Mouse (Mus musculus) stomach, embryonic 14.5 days (tissue): ENCODE measurements around the gene Gfra4. TPM values are rescaled to one million over a fixed set of nuclear protein-coding genes. Genes with fewer than 3 reads are reported as not detected.

ENCODE experiments used
- ATAC-seq: fragments of 200-750 bp; cut with Nextera tagmentation; 2 replicates; pipeline ENCODE4 v1.8.0; 2017; ENCODE audit warnings: low read depth, moderate TSS enrichment; ENCODE audit not compliant: insufficient number of reproducible peaks, insufficient read depth, low FRiP score
- H3K27ac ChIP-seq: fragments of 300-500 bp; sonication (generic); 2 replicates; pipeline ENCODE4 v1.5.1; 2014; ENCODE audit warnings: mild to moderate bottlenecking, low read length, moderate library complexity, mixed read lengths
- H3K27me3 ChIP-seq: fragments of 300-500 bp; sonication (generic); 2 replicates; pipeline ENCODE4 v1.6.1; 2014; ENCODE audit warnings: low read length, control low read depth, mixed read lengths; ENCODE audit not compliant: control insufficient read depth, insufficient read depth
- H3K36me3 ChIP-seq: fragments of 300-500 bp; sonication (generic); 2 replicates; pipeline ENCODE4 v1.6.1; 2014; ENCODE audit warnings: mild to moderate bottlenecking, control low read depth, low read length, moderate library complexity, mixed read lengths; ENCODE audit not compliant: control insufficient read depth, insufficient read depth
- H3K4me1 ChIP-seq: fragments of 300-500 bp; sonication (generic); 2 replicates; pipeline ENCODE4 v1.6.1; 2014; ENCODE audit warnings: low read length, control low read depth, mixed read lengths; ENCODE audit not compliant: control insufficient read depth, insufficient read depth
- H3K4me2 ChIP-seq: fragments of 300-500 bp; sonication (generic); replicated peaks from 2 replicates; pipeline ENCODE4 v1.6.1; 2014; ENCODE audit warnings: low read depth, low read length, control low read depth
- H3K4me3 ChIP-seq: fragments of 300-500 bp; sonication (generic); 2 replicates; pipeline ENCODE4 v1.5.1; 2014; ENCODE audit warnings: low read depth, low read length, control low read depth
- H3K9ac ChIP-seq: fragments of 300-500 bp; sonication (generic); replicated peaks from 2 replicates; pipeline ENCODE4 v1.6.1; 2014; ENCODE audit warnings: low read depth, mild to moderate bottlenecking, control low read depth, low read length, moderate library complexity, mixed read lengths
- H3K9me3 ChIP-seq: fragments of 300-500 bp; sonication (generic); 2 replicates; pipeline ENCODE4 v1.6.1; 2016; ENCODE audit warnings: low read depth, low read length, control low read depth; ENCODE audit not compliant: control insufficient read depth
- WGBS: fragments of 180-500 bp; shearing (Covaris S2); extraction: QIAGEN DNeasy Blood & Tissue Kit; methylation state at CpG from one replicate; pipeline ENCODE4 v1.1.7; 2014; 5-methylcytosine and 5-hydroxymethylcytosine counted together
- polyA plus RNA-seq: library from polyadenylated mRNA; unstranded; fragments of >200 nt; fragmentation: Nextera tagmentation; extraction: Ambion mirVana; gene quantifications from 2 replicates; pipeline ENCODE4 v1.2.1, GENCODE M21; 2014

Gene Gfra4
- 23.8 and 24.4 TPM in 2 replicates for polyA plus RNA-seq

- H3K4me1 ChIP-seq, result peaks cover 15% of the 10 kb centered on the region; the same call in 1 of the 2 replicates
Observed at GRCm38 (mm10) chr2:131042988-131043387, at the start of gene Gfra4. TSS of gene Gfra4 (minus strand) at chr2:131043088.

GRCm38 (mm10) chr2:131090852-131091251, 48.0 kb upstream of the Gfra4 start:
- ATAC-seq, result no peak
- 76% methylated on average over 3 of the region's 3 CpGs for WGBS

More at GRCm38 (mm10) chr2:131042988-131043387, at the start of gene Gfra4:
- Histone ChIP-seq H3K27ac (no peak within 1 kb of the TSS), H3K4me2 (no peak within 1 kb of the TSS), H3K9me3 (no peaks in the 10 kb centered on the region), H3K9ac (no peak within 1 kb of the TSS), H3K36me3 (no peaks in the 10 kb centered on the region), H3K27me3 (peaks cover 11% of the 10 kb centered on the region), H3K4me3 (no peak within 1 kb of the TSS)
- WGBS, result 56% methylated on average over 2 of the region's 2 CpGs
- ATAC-seq, result no peak

GRCm38 (mm10) chr2:131089634-131090033, 46.7 kb upstream of the Gfra4 start:
- ATAC-seq, result no peak

More at GRCm38 (mm10) chr2:131090852-131091251, 48.0 kb upstream of the Gfra4 start:
- Histone ChIP-seq H3K36me3 (no peaks in the 10 kb centered on the region), H3K9me3 (no peaks in the 10 kb centered on the region), H3K27me3 (no peaks in the 10 kb centered on the region), H3K9ac (no peak overlapping the region), H3K27ac (no peak overlapping the region), H3K4me1 (no peaks in the 10 kb centered on the region), H3K4me2 (no peak overlapping the region), H3K4me3 (no peak overlapping the region)

GRCm38 (mm10) chr2:131088581-131088980, 45.7 kb upstream of the Gfra4 start:
- Histone ChIP-seq H3K36me3 (no peaks in the 10 kb centered on the region), H3K4me2 (no peak overlapping the region), H3K4me3 (no peak overlapping the region), H3K9ac (no peak overlapping the region), H3K27ac (no peak overlapping the region), H3K9me3 (no peaks in the 10 kb centered on the region), H3K4me1 (no peaks in the 10 kb centered on the region), H3K27me3 (no peaks in the 10 kb centered on the region)
- 70% methylated on average over 4 of the region's 4 CpGs for WGBS
- ATAC-seq, result no peak; the same call in 1 of the 2 replicates

More at GRCm38 (mm10) chr2:131089634-131090033, 46.7 kb upstream of the Gfra4 start:
- no peak overlapping the region for H3K4me2 ChIP-seq
- H3K36me3 ChIP-seq, result no peaks in the 10 kb centered on the region
- no peaks in the 10 kb centered on the region for H3K9me3 ChIP-seq
- H3K4me3 ChIP-seq, result no peak overlapping the region
- no peaks in the 10 kb centered on the region for H3K4me1 ChIP-seq
- no peak overlapping the region for H3K9ac ChIP-seq
- no peak overlapping the region for H3K27ac ChIP-seq
- no peaks in the 10 kb centered on the region for H3K27me3 ChIP-seq
- 87% methylated on average over 1 of the region's 1 CpGs for WGBS

- Histone ChIP-seq H3K36me3 (no peaks in the 10 kb centered on the region), H3K27ac (no peak within 1 kb of the TSS), H3K4me1 (no peaks in the 10 kb centered on the region), H3K9me3 (no peaks in the 10 kb centered on the region), H3K27me3 (no peaks in the 10 kb centered on the region), H3K4me2 (no peak within 1 kb of the TSS), H3K9ac (no peak within 1 kb of the TSS), H3K4me3 (no peak within 1 kb of the TSS)
- ATAC-seq, result no peak
- 79% methylated on average over 11 of the region's 11 CpGs for WGBS
Observed at GRCm38 (mm10) chr2:131086667-131087390, 43.9 kb upstream of the Gfra4 start, which contains the start of gene Siglec1. TSS of gene Siglec1 (minus strand) at chr2:131086765.

GRCm38 (mm10) chr2:131084206-131084605, 41.3 kb upstream of the Gfra4 start:
- Histone ChIP-seq H3K4me1 (no peaks in the 10 kb centered on the region), H3K27ac (no peak overlapping the region), H3K36me3 (no peaks in the 10 kb centered on the region), H3K4me3 (no peak overlapping the region), H3K27me3 (no peaks in the 10 kb centered on the region), H3K9ac (no peak overlapping the region), H3K4me2 (no peak overlapping the region), H3K9me3 (no peaks in the 10 kb centered on the region)
- WGBS, result 83% methylated on average over 4 of the region's 4 CpGs
- no peak for ATAC-seq

- WGBS, result 88% methylated on average over 5 of the region's 5 CpGs
- no peak overlapping the region for H3K27ac ChIP-seq
Observed at GRCm38 (mm10) chr2:131080507-131080906, 37.6 kb upstream of the Gfra4 start.

GRCm38 (mm10) chr2:131072536-131072935, 29.6 kb upstream of the Gfra4 start:
- ATAC-seq, result no peak
- WGBS, result 88% methylated on average over 10 of the region's 10 CpGs

More at GRCm38 (mm10) chr2:131080507-131080906, 37.6 kb upstream of the Gfra4 start:
- Histone ChIP-seq H3K9ac (no peak overlapping the region), H3K9me3 (no peaks in the 10 kb centered on the region), H3K36me3 (no peaks in the 10 kb centered on the region), H3K4me1 (no peaks in the 10 kb centered on the region), H3K4me2 (no peak overlapping the region), H3K27me3 (no peaks in the 10 kb centered on the region), H3K4me3 (no peak overlapping the region)
- ATAC-seq, result no peak

More at GRCm38 (mm10) chr2:131072536-131072935, 29.6 kb upstream of the Gfra4 start:
- H3K9me3 ChIP-seq, result no peaks in the 10 kb centered on the region
- no peak overlapping the region for H3K9ac ChIP-seq
- H3K27me3 ChIP-seq, result no peaks in the 10 kb centered on the region
- H3K4me1 ChIP-seq, result no peaks in the 10 kb centered on the region
- no peak overlapping the region for H3K4me3 ChIP-seq
- no peak overlapping the region for H3K27ac ChIP-seq
- H3K4me2 ChIP-seq, result no peak overlapping the region
- no peaks in the 10 kb centered on the region for H3K36me3 ChIP-seq
